Mouse (Mus musculus) midbrain, postnatal 0 days (tissue): Measurements from ENCODE around the gene Irgm2. TPM values are rescaled to one million over a fixed set of nuclear protein-coding genes. Genes with fewer than 3 reads are reported as not detected.
"Not testable (repeated sequence)": the region's sequence is repeated elsewhere in the genome, so short reads cannot be mapped to it uniquely, and the experiment has no call there.

Experiments used
- ATAC-seq: fragments of 200-750 bp; cut with Nextera tagmentation; 2 replicates; pipeline ENCODE4 v1.8.0; 2017; ENCODE audit warnings: moderate number of reproducible peaks, mild to moderate bottlenecking, moderate TSS enrichment, moderate library complexity; ENCODE audit not compliant: low FRiP score
- DNase-seq: peaks from one replicate; pipeline ENCODE4 v3.0.0-alpha.2; 2015; ENCODE audit warnings: low spot score
- H3K27ac ChIP-seq: fragments of 300-500 bp; sonication (generic); 2 replicates; pipeline ENCODE4 v1.5.1; 2014; ENCODE audit warnings: low read depth, mild to moderate bottlenecking, low read length, mixed read lengths
- H3K27me3 ChIP-seq: fragments of 300-500 bp; sonication (generic); 2 replicates; pipeline ENCODE4 v1.6.1; 2014; ENCODE audit warnings: low read length, control low read depth, mixed read lengths; ENCODE audit not compliant: insufficient read depth
- H3K36me3 ChIP-seq: fragments of 300-500 bp; sonication (generic); 2 replicates; pipeline ENCODE4 v1.6.1; 2014; ENCODE audit warnings: low read length, control low read depth, mixed read lengths; ENCODE audit not compliant: insufficient read depth
- H3K4me1 ChIP-seq: fragments of 300-500 bp; sonication (generic); 2 replicates; pipeline ENCODE4 v1.6.1; 2014; ENCODE audit warnings: mild to moderate bottlenecking, control low read depth, antibody characterized with exemption, low read length, mixed read lengths; ENCODE audit not compliant: insufficient read depth
- H3K4me2 ChIP-seq: fragments of 300-500 bp; sonication (generic); 2 replicates; pipeline ENCODE4 v1.6.1; 2014; ENCODE audit warnings: low read depth, mild to moderate bottlenecking, low read length, mixed read lengths; ENCODE audit not compliant: poor library complexity, severe bottlenecking
- H3K4me3 ChIP-seq: fragments of 300-500 bp; sonication (generic); 2 replicates; pipeline ENCODE4 v1.5.1; 2014; ENCODE audit warnings: low read depth, mild to moderate bottlenecking, low read length, moderate library complexity
- H3K9ac ChIP-seq: fragments of 300-500 bp; sonication (generic); replicated peaks from 2 replicates; pipeline ENCODE4 v1.6.1; 2014; ENCODE audit warnings: mild to moderate bottlenecking, low read length, moderate library complexity, mixed read lengths; ENCODE audit not compliant: poor library complexity, severe bottlenecking
- H3K9me3 ChIP-seq: fragments of 300-500 bp; sonication (generic); 2 replicates; pipeline ENCODE4 v1.6.1; 2016; ENCODE audit warnings: low read length, control low read depth
- CTCF ChIP-seq: IDR thresholded peaks from 2 replicates; pipeline ENCODE4 v1.5.1; 2016; ENCODE audit warnings: antibody characterized with exemption, mild to moderate bottlenecking
- WGBS: fragments of 180-500 bp; shearing (Covaris S2); extraction: QIAGEN DNeasy Blood & Tissue Kit; methylation state at CpG from one replicate; pipeline ENCODE4 v1.1.7; 2014; 5-methylcytosine and 5-hydroxymethylcytosine counted together
- polyA plus RNA-seq: library from polyadenylated mRNA; unstranded; fragments of >200 nt; fragmentation: Nextera tagmentation; extraction: Ambion mirVana; gene quantifications from 2 replicates; pipeline ENCODE4 v1.2.1, GENCODE M21; 2015
- total RNA-seq: library from RNA; depleted of rRNA; stranded (reverse); fragments of >200 nt; gene quantifications from 2 replicates; pipeline ENCODE4 v1.2.3, GENCODE M21; 2014

Irgm2 gene
- total and polyA plus RNA-seq, 2 experiments from 2014 or later: 0.67 to 0.77 TPM

DNA sequence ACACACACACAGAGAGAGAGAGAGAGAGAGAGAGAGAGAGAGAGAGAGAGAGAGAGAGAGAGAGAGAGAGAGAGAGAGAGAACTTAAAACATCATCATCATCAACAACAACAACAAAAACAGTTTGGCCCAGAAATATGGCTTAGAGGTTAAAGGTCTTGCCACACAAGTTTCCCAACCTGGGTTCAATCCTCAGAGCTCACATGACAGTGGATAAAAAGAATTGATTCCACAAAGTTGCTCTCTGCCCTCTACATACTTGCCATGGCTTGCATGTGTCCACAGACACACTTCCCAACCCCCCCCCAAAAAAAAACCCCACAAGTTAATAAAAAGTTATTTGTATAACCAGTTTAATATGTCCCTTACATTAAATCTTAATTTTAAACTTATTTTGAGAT is 27.0 kb downstream of the Irgm2 start:
- no peak overlapping the region for H3K4me2 ChIP-seq
- no peaks in the 10 kb centered on the region for H3K36me3 ChIP-seq
- H3K9me3 ChIP-seq: no peaks in the 10 kb centered on the region
- no peak overlapping the region for H3K9ac ChIP-seq
- H3K4me3 ChIP-seq: no peak overlapping the region
- H3K27me3 ChIP-seq: no peaks in the 10 kb centered on the region
- ATAC-seq: no peak
- DNase-seq: no peak
- no peak overlapping the region for H3K27ac ChIP-seq
- H3K4me1 ChIP-seq: no peaks in the 10 kb centered on the region
- TF ChIP-seq CTCF: no peak

DNA sequence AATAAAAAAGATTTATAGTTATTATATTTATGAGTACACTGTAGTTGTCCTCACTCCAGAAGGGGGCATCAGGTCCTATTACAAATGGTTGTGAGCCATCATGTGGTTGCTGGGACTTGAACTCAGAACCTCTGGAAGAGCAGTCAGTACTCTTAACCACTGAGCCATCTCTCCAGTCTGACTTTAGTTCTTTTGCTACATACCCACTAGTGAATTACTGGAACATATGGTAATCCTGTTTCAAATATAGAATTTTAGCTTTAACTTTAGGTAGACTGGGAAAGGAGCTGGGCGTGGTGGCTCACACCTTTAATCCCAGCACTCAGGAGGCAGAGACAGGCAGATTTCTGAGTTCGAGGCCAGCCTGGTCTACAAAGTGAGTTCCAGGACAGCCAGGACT is 28.6 kb downstream of the Irgm2 start:
- not testable (repeated sequence) for ATAC-seq
- 100% methylated on average over 1 of the region's 2 CpGs for WGBS

DNA sequence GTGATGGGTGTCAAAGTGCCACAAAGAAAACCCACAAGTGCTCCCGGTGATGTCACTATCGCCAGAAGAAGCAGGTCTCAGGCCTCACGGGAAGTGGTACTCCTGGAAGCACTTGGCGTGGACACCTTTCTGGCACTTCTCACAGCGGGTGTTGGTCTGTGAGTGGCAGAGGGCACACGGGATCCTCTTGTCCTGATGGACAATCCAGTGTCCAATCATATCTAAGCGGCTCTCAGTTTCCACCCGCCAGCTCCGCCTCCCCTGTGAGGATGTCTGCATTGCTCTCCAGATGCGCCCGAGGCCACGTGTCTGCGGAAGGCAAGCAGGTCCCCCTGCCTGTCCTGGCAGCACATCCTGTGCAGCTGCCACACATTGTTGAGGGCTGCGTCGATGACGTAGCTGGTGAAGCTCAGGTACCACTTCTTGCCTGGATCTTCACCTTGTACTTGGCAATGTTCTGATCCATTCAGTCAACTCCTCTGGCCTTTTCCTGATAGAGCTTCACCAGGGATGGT is 31.0 kb downstream of the Irgm2 start:
- H3K9me3 ChIP-seq: no peaks in the 10 kb centered on the region
- DNase-seq: no peak
- no peak for ATAC-seq
- WGBS: 70% methylated on average over 16 of the region's 16 CpGs
- no peak overlapping the region for H3K4me3 ChIP-seq
- H3K36me3 ChIP-seq: no peaks in the 10 kb centered on the region
- no peak for TF ChIP-seq CTCF
- no peak overlapping the region for H3K27ac ChIP-seq
- H3K4me1 ChIP-seq: no peaks in the 10 kb centered on the region
- no peaks in the 10 kb centered on the region for H3K27me3 ChIP-seq
- H3K4me2 ChIP-seq: no peak overlapping the region
- no peak overlapping the region for H3K9ac ChIP-seq

More for the DNA sequence above, 28.6 kb downstream of the Irgm2 start:
- not testable (repeated sequence) for H3K4me1 ChIP-seq, H3K4me3 ChIP-seq, H3K27me3 ChIP-seq, H3K9me3 ChIP-seq, H3K9ac ChIP-seq, H3K36me3 ChIP-seq, H3K27ac ChIP-seq, H3K4me2 ChIP-seq, DNase-seq

DNA sequence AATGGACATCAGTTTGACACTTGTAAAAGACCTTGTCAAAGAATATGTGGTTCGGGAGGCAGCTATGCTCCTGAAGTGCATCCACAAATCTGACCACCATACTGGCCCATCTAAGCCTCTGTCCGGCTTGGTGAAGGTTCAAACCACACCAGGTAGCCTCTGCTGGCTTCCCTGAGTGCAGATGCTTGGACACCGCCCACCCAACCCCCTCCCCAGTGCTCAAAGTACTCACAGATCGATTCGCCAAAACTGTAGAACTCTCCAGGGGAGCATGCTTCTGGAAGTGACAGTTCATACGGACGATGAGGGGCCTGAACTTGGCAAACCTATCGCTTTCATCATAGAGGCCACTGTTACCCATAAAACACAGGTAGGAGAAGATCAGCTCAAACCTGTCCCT is 31.7 kb downstream of the Irgm2 start:
- no peak for DNase-seq

DNA sequence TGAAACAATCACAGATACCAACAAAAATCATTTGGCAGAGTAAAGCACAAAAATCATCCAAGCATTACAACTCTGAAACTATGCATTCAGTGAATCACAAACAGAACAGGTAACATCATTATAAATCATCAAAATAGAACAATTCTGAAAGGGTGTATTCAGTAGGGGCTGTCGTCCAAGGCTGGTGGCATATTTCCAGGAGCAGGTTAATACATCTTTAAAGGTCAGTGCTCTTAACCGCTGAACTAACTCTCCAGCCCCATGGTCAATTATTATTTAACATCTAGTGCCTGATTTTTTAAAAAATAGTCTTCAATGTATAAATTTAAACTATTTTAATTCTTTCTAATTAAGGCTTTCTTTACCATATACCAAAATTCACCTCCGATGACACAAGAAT is 35.1 kb downstream of the Irgm2 start:
- H3K27ac ChIP-seq, H3K4me1 ChIP-seq, DNase-seq, H3K9me3 ChIP-seq, ATAC-seq, H3K36me3 ChIP-seq, H3K4me3 ChIP-seq, H3K4me2 ChIP-seq, H3K9ac ChIP-seq, H3K27me3 ChIP-seq: not testable (repeated sequence)
- 83% methylated on average over 3 of the region's 3 CpGs for WGBS

More for the DNA sequence above, 31.7 kb downstream of the Irgm2 start:
- no peak overlapping the region for H3K4me2 ChIP-seq
- no peak for TF ChIP-seq CTCF
- no peaks in the 10 kb centered on the region for H3K27me3 ChIP-seq
- 86% methylated on average over 8 of the region's 8 CpGs for WGBS
- no peaks in the 10 kb centered on the region for H3K4me1 ChIP-seq
- H3K9ac ChIP-seq: no peak overlapping the region
- ATAC-seq: no peak
- H3K27ac ChIP-seq: no peak overlapping the region
- H3K36me3 ChIP-seq: no peaks in the 10 kb centered on the region
- no peaks in the 10 kb centered on the region for H3K9me3 ChIP-seq
- H3K4me3 ChIP-seq: no peak overlapping the region

DNA sequence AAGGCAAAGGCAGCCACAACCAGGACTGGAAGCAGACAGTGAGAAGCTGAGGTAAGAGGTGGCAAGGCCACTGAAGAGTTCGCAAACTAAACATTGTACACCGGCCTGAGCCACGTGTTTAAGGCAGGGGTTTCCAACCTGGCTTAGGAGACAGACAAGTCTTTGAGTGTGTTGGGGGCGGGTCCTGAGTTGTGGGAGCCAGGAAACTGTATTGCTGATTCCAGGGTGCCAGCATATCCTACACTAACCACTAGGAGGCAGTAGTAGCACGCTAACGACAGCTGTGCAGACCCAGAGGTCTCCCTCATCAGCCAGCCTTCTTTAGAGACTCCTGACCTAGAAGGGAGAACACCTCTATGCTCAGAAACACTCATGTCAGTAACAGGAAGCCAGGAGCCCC is 35.7 kb downstream of the Irgm2 start:
- no peaks in the 10 kb centered on the region for H3K36me3 ChIP-seq
- no peaks in the 10 kb centered on the region for H3K9me3 ChIP-seq
- no peak overlapping the region for H3K4me2 ChIP-seq
- DNase-seq (peak; percentile 15), ATAC-seq (no peak)
- no peaks in the 10 kb centered on the region for H3K27me3 ChIP-seq
- 14% methylated on average over 6 of the region's 6 CpGs for WGBS
- TF ChIP-seq CTCF: peak; percentile 59
- no peak overlapping the region for H3K4me3 ChIP-seq
- no peak overlapping the region for H3K27ac ChIP-seq
- H3K9ac ChIP-seq: no peak overlapping the region
- H3K4me1 ChIP-seq: no peaks in the 10 kb centered on the region
